Mouse (Mus musculus) kidney, adult 9 months (tissue): ENCODE results near the gene Chp1.
"Not testable (repeated sequence)": the region's sequence is repeated elsewhere in the genome, so short reads cannot be mapped to it uniquely, and the experiment has no call there.

Experiments used
- DNase-seq: peaks from one replicate; pipeline ENCODE4 v3.0.0; 2022

Chp1 gene

DNA sequence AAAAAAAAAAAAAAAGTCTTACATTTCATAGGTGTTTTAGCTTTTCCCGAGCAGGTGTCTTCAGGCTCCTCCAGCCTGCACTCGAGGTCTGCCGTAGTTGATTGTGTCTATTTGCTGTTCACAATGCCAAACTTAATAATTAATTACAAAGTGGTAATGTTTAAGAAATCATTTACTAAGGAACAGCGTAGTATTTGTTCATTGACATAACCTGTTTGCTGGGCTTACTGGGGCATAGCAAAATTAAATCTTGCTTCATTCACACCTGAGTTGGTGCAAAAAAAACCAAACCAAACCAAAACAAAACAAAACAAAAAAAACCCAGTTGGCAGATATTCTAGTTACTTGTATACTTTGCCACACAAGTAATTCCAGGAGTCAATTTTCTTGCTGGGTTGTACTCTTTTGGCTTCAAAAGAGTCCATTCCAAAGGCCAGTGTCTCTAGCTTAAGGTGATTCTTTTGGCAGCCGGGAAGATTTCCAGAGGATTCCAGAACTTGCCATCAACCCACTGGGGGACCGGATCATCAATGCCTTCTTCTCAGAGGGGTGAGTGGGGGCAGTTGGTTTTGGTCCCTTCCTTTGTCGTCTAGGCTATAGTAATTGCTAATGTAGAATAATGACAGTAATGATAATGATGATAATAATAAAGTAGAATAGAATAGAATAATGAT lies 18.8 kb downstream of the Chp1 start:
- peak; percentile 84 for DNase-seq

DNA sequence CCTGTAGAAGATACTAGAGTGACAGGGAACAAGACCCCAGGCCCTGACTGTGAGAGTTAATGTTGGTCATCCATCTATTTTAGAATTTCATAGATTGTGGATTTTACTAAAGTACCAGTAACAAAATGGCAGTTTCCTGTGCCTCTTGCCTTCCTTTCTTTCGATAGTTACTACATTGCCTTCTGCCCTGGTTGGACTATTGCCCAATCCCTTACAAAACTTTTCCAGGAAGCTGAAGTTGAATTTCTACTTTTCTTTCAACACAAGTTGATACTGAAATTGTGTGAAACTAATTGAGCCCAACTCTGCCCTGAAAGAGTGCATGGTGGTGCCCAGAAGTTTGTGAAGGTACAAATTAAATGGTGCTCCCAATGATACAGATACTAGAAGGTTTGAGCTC lies 25.0 kb downstream of the Chp1 start:
- no peak for DNase-seq

DNA sequence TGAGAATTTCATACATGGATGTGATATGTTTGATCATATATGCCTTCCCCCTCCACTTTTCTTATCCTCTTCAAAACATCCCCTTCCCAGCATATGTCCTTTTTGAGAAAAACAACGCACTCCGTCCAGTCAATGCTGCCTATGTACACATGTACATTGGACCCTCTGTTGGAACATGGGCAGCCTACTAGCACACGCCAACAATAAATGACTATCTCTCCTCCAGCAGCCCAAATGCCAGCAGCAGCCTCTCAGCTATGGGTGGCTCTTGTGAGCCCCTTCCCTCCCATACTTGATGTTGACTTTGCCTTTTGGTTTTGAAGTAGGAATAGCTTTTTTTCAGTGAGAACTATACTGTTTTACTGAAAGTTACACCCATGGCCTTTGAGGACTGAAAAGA lies 34.1 kb downstream of the Chp1 start:
- no peak for DNase-seq

DNA sequence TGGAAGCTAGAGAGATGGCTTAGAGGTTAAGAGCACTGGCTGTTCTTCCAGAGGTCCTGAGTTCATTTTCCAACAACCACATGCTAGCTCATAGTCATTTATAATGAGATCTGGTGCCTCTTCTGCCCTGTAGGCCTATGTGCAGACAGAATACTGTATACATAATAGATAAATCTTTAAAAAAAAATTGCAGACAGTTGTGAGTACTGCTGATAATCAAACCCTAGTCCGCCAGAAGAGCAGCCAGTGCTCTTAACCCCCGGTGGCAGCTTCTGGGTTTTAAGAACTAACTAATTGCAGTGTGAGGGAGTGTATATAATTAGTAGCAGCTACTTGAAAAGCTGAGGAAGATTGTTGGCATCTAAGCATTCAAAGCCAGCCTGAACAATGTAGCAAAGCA lies 35.9 kb downstream of the Chp1 start:
- DNase-seq, result no peak

DNA sequence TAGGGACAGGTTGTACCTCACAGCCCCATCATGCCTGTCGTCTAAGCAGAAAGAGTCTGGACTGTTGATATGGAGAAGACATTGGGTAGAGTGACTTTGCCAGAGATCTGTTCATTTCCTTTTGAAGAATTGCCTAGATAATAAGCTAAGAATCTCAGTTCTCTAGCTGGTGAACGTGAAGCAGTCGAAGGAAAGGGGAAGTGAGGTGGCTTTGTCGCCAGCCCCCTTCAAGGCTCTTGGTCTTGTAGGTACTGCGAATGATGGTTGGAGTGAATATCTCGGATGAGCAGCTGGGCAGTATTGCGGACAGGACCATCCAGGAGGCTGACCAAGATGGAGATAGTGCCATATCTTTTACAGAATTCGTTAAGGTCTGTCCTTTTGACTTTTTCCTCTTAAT lies 36.8 kb downstream of the Chp1 start:
- no peak for DNase-seq

DNA sequence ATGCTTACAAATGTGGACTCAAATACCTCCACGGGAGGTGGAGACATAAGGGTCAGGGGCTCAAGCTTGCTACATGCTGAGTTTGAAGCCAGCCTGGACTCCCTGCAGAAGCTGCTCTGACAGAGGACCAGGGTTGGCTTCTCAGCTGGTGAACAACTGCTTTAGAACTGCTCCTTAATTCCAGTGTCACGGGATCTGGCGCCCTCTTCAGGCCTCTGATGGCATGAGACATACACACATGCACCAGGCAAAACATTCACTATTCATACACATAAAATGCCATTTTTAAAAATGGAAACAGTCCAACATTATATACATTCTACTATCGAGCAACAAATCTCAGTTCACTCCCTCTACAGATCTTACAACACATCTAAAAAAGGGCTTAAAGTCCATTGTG lies 39.9 kb downstream of the Chp1 start:
- peak; percentile 81 for DNase-seq

DNA sequence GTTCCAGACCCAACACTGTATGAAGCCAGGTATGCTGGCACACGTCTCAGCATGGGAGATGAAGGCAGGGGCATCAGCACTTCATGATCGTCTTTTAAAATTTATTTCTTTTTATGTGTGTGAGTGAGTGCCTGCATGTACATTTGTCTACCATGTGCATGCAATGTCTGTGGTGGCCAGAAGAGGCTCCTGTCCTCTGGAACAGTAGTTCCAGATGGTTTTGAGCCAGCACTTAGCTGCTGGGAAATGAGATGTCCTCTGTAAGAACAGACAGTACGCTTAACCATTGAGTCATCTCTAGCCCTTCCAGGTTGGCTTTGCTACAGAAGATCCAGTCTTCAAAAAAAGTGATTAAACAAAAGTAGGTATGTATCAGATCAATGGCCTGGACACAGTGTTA lies 43.8 kb downstream of the Chp1 start:
- DNase-seq, result no peak

DNA sequence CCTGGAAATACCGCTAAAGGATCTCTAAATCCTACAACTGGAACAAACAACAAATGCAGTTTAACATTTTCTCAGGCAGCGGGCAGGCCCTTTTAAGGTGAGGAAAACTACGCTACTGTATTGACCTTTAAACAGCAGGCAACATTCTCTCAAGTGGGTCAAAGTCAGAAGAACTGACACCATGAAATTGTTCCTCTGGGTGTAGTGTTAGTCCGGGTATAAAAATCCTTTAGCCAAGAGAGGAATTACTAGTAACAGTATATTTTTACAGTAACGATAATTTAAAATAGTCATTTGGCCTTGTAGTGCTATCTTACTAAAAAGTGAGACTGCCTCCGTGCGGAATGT lies 46.2 kb downstream of the Chp1 start:
- DNase-seq, result no peak

DNA sequence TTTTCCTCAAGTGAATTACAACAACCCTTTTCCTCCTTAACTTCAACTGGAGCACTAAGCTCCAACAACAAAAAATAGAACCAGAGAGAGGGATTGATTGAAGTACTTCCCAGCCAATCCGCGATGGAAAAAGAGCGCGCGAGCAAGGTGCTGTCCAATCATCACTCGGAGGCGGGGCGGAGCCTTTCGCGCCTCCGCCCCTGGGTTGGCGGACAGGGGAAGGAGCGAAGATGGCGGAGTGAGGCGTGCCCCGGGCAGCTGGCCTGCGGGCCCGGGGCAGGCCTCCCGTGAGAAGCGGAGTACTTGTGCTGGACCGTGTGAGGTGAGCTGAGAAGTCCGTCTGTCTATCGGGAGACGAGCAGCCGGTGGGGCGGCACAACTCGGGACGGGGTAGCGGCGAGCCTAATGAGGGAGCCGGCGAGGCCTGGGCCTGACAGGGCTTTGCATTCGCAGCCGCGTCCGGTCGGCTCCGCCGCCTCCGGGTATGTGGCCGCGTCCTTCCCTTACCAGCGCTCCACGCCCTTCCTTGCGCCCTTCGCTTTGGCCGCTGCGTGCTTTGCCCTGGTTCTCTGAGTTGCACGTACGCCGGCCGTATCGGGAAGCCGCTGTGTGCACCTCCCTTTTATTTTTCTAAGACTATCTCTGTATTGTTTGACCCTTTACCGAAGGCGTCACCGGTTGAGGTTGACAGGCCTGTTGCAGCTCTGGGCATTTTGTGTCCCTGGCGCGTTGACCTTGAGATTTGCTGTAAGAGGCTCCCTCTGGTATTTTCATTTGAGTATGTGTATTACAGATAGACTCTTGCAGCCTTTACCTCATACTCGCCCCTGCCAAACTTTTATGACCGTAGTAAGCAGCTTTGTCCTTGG lies 46.9 kb downstream of the Chp1 start:
- peak; percentile 98 for DNase-seq

DNA sequence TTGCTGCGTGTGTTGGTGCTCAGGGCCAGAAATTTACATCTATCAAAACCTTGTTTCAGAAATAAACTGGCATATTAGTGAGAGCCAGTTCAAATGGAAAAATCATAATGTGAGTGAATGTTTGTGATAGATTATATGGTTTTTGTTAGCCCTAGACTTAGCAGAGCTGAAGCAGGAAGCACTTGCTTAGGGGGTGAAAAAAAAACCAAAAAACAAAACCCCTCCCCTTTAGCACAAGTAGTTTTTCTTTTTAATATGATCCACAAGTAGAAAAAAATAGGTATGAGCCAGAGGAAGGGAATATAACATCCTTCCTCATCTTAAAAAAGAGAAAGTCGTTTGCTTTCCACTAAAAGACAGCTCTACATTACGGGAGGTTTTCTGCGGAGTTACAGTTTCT lies 47.8 kb downstream of the Chp1 start:
- DNase-seq, result no peak

DNA sequence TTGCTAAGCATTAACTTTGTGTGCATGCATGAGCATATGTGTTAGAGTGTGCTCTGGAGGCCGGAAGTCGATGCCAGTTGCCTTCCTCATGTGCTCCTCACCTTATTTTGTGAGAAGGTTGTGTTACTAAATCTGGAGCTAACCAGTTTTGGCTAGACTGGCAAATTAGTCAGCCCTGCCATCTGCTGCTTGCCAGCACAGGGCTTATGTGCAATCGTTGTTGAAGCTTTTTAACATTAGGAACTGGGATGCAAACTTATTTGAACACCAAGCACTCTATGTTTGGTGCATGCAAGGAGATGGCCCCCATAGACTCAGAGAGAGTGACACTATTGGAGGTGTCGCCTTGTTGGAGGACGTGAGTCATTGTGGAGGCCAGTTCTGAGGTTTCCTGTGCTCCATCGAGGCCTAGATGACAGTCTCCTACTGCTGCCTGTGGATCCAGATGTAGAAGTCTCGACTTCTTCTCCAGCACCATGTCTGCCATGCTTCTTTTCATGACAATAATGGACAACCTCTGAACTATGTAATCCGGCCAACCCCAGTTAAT lies 49.4 kb downstream of the Chp1 start:
- DNase-seq, result peak; percentile 43

DNA sequence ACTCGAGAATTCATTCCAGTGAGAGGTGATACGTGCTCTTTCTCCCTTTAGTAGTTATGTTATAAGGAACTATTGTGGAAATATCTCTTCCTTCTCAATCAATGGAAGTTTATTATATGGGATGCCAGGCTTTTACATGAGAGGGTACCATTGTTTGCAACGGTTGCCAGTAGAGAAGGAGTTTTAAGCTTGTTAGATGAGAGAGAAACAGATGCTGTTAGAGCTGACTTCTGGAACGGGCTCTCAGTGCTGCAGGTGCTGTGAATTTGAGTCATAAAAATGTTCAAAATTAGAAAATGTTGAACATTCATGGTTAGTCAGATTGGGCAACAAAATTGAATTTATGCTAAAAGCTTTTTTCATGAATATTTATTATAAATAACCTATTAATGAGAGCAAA lies 53.5 kb downstream of the Chp1 start:
- DNase-seq, result no peak

DNA sequence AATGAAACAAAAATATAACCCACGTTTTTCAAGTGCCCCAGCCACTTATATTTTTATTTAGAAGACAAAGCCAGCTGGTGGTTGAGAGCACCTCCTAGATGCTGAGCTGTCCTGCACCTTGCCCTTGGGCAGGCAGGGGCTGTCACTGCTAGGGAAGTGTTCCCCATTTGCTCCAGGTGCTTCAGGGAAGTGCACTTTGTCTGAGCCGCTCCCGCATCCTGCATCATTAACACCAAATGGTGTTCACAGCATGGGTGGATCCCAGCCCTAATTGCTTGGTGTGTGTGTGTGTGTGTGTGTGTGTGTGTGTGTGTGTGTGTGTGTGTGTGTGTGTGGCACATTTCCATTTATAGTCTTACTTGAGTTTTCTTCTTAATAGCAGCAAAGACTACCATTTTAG lies 54.1 kb downstream of the Chp1 start:
- not testable (repeated sequence) for DNase-seq

DNA sequence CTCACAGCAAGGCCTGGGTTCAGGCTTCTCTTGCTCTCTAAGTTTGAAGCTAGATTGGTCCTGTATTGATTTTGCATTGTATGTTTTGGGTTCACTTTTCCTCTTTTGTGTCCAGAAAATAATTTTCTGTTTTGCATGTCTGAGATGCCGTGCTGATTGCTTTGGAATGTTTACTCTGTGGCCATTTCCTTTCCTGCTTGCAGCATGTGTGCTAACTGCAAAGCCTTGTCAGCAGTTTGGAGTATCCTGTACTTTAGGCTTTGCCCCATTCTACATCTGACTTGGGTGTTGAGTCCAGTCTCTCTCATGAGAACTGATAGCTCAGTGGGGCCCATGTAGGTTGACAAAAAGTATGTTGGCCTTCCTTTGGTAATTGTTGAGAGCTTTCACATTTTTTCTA lies 55.0 kb downstream of the Chp1 start:
- no peak for DNase-seq

DNA sequence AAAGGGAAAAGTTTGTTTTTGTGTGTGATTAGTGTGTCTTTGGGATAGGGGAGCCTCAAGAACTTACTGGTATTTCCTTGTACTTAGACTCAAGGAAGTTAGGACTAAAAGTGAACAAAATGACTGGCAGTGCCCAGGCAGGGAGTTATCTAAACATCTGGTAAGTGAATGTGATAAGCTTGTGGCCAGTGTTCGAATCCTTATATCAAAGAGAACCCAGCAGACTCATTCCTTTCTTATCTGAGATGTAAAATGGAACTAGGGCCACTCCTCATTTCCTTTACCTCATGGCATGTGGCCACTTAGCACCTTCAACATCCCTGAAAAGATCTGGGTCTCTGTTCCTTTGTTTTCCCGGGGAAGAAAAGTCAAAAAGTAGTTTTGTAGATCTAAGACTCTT lies 56.4 kb downstream of the Chp1 start:
- DNase-seq, result no peak

DNA sequence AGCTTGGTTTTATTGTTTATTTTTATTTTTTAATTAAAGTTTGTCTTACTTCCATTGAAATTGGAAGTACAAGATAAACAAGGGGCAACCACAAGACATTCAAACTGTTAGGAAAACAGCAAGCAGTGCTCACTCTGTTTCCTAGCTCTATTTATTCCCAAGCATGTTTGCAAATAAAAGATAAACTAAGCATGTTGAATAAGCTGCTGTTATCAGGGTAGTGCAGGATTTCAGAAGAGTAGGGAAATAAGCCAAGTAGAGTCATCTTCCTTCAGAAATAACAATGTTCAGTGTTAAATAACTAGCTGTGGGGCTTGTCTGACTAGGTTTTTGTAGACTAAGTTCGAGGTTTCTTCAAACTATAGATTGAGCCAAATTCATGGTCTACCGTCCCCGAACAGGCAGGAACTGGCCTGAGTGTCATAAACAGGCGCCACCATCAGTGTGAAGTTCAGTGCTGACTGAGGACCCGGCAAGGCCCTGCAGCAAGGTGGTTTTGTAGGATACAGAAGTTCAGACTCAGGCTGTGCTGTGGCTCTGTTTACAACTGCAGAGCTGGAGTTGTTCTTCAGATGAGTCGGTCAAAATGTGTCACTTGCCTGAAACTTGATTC lies 58.0 kb downstream of the Chp1 start:
- no peak for DNase-seq

DNA sequence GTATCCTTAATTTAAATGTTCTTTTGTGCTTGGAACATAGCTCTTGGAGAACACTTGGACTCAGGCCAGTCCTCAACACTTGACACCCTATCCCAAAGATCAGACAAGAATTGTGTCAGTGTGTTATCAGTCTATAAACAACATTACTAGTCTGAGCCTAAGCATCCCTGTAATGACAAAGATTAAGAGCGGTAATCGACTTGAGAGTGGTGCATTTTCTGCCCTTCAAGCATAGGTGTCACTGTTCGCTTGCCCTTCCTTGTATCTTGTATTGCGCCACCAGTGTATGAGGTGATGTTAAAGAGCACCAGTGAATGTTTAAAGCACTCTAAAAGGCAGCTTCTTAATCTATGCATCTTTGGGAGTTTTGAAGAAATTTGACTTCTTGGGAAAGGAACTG lies 59.5 kb downstream of the Chp1 start:
- no peak for DNase-seq

DNA sequence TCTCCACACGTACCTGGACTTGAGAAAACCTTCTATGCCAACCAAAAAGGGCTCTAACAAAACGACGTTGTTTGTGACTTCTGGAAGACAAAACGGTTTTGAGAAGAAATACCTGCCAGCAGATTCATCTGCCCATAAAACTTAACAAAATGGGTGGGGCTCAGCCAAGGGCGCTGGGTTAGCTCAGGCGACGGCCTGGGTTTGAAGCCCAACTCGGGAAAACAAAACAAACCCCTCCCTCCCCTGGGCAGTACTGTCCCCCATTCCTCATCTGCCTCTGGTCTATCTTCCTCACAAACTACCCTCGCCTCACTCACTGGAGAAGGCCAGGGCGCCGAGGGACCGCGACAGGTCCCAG lies 70.3 kb downstream of the Chp1 start:
- DNase-seq, result no peak

DNA sequence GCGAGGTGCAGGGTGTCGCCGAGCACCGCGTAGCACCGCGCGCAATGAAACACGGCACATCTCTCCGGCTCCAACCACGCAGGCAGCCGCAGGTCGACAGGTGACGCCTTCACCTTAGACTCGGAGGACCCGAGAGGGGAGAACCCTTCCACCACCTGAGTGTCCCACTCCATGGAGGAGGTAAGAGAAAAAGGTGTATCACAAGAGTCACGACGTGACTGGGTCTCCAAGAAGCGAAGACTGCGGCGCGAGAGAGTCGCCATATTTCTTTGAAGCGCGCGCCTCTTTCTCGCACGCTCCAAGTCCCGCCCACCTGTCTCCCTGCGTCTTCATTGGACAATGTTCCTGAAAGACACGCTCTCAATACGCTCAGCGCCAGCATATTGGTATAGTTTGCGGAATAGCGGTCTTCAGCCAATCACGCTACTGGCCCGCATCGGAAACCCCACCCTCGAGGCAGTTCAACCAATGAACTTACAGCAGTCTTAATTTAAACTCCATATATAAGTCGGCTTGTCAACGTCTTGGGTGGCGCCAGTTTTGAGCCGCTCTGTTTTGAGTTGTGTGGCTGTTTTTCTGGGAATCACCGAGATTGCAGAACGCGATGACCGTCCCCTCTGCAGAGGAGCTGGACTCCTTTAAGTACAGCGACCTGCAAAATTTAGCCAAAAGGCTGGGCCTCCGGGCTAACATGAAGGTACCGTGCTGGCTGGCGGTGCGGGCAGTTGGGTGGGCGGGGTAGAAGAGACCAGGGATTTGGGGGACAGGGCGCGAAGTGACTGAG lies 70.9 kb downstream of the Chp1 start, which contains the start of the genes Nusap1 and Oip5:
Nusap1 (plus strand) TSS at position 100 of the 784 bp plus-strand sequence.
Oip5 (minus strand) TSS at position 271 of the 784 bp plus-strand sequence.
- DNase-seq, result peak; percentile 95

DNA sequence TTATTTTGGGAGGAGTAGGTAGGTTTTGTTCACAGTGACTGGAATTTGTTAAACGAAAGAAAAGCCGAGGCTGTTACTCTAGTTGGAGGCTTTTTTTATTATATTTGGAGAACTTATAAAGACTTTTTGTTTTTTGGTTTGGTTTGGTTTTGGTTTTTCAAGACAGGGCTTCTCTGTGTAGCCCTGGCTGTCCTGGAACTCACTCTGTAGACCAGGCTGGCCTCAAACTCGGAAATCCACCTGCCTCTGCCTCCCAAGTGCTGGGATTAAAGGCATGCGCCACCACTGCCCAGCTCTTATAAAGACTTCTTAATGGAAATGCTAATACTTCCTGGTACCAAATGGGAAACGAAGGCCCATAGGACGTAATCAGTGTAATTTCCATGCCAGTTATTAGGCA lies 71.5 kb downstream of the Chp1 start:
- not testable (repeated sequence) for DNase-seq

DNA sequence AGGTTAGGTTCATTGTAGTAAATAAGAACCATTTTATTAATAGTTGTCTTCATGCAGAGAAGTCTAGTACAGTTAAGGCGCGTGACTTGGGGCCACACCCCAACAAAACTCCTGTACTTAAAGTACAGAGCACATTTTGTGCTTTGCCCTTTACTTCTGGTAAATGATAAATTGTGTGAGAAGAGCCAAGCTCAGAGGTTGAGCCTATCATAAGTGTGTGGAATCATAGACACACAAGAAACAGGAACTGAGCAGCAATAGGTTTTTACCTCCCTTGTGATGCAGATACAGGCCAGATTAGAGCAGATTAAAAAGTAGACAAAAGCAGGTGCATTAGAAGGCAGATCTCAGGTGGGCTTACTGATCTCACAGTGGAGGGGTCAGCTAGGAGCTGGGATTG lies 73.8 kb downstream of the Chp1 start:
- peak; percentile 59 for DNase-seq
